Comparison of ENCODE assay signal across 8 mouse cellular contexts in genomic region chr7:118740532-118741338, GRCm38 (mm10). TPM values are rescaled to one million over a fixed set of nuclear protein-coding genes. Genes with fewer than 3 reads are reported as not detected.
DNase-seq lines count a peak whose midpoint lies in the region; ATAC-seq and TF ChIP-seq lines count a peak whose summit lies in the region.

No protein-coding gene starts in this region.

- no peaks in the 10 kb centered on the region for H3K9me3 ChIP-seq in megakaryocyte, embryonic 14.5 days

- DNase-seq in gastrocnemius, adult 8-10 months (ENCODE audit: low spot score in 2 of 2) = peak; percentile 92 to 93
- DNase-seq in hindlimb bud, embryonic 11.5 days (ENCODE audit: extremely low spot score, low read depth, low spot score) = peak; percentile 88
- peak; percentile 86 to 93 for DNase-seq in left cerebral cortex, adult 8-10 months (ENCODE audit: low spot score in 2 of 2)
- peak; percentile 98 to 99 for DNase-seq in right cerebral cortex, postnatal 10 days (ENCODE audit: low spot score in 2 of 2)
- peak; percentile 97 for DNase-seq in urinary bladder, postnatal 25 days (ENCODE audit: low spot score)

- no peak for TF ChIP-seq CTCF in cortical plate, adult 2 months (IDR thresholded peaks at IDR 0.05; ENCODE audit: extremely low read depth, insufficient read depth, low read length)

- no peak overlapping the region; the same call in 1 of the 2 replicates for H3K27ac ChIP-seq in cortical plate, adult 2 months (ENCODE audit: insufficient read depth, low read length)

- peak; percentile 89 for TF ChIP-seq POLR2A in cortical plate, adult 2 months (IDR thresholded peaks at IDR 0.05; ENCODE audit: extremely low read depth, insufficient read depth, low read length)

- H3K4me1 ChIP-seq in cortical plate, adult 2 months (ENCODE audit: control insufficient read depth, insufficient read depth, low read length) = peaks cover 7% of the 10 kb centered on the region
- H3K4me1 ChIP-seq in megakaryocyte, embryonic 14.5 days = peaks cover 56% of the 10 kb centered on the region

- peak overlapping the region; percentile 83 for H3K4me3 ChIP-seq in cortical plate, adult 2 months (ENCODE audit: insufficient read depth, low read length)
- H3K4me3 ChIP-seq in megakaryocyte, embryonic 14.5 days (replicated peaks) = peak overlapping the region; percentile 97

- peaks cover 27% of the 10 kb centered on the region for H3K36me3 ChIP-seq in megakaryocyte, embryonic 14.5 days (replicated peaks; ENCODE audit: low read length)

- peak; percentile 92 for ATAC-seq in activated CD4-positive, CD25-positive, alpha-beta regulatory T cell, adult 4 months

- H3K27me3 ChIP-seq in megakaryocyte, embryonic 14.5 days (replicated peaks) = no peaks in the 10 kb centered on the region

RNA-seq across cellular contexts. Expression of gene Vps35l, which starts 0.7 kb away (rescaled TPM):
- polyA plus RNA-seq in activated CD4-positive, CD25-positive, alpha-beta regulatory T cell, adult 4 months (2017; shearing (Covaris generic)) = 10 to 100 TPM; 54.5 to 62.0 TPM
- 55.8 and 57.4 TPM in 2 replicates for polyA plus RNA-seq in cortical plate, adult 2 months (2012; rRNA removed)
- total RNA-seq in gastrocnemius, adult 8-10 months (2022) = 10 to 100 TPM; 17.0 to 19.5 (median 18.3) TPM
- total RNA-seq in left cerebral cortex, adult 8-10 months (2022) = 10 to 100 TPM; 56.2 to 72.5 (median 59.8) TPM
- polyA plus RNA-seq in megakaryocyte, embryonic 14.5 days (2012; ENCODE audit: insufficient read depth, low replicate concordance) = 11.1 and 13.2 TPM in 2 replicates

RNA-seq across cellular contexts. Expression of gene Ccp110, which starts 28.4 kb away (rescaled TPM):
- 1 to 10 TPM; 3.6 to 5.3 TPM for polyA plus RNA-seq in activated CD4-positive, CD25-positive, alpha-beta regulatory T cell, adult 4 months (2017; shearing (Covaris generic))
- 54.9 and 56.4 TPM in 2 replicates for polyA plus RNA-seq in cortical plate, adult 2 months (2012; rRNA removed)
- total RNA-seq in gastrocnemius, adult 8-10 months (2022) = 1 to 10 TPM; 1.4 to 2.7 (median 2.4) TPM
- total RNA-seq in left cerebral cortex, adult 8-10 months (2022) = 10 to 100 TPM; 52.1 to 59.6 (median 56.5) TPM
- 0.40 TPM in 1 of 2 replicates, not detected in the other for polyA plus RNA-seq in megakaryocyte, embryonic 14.5 days (2012; ENCODE audit: insufficient read depth, low replicate concordance)

RNA-seq across cellular contexts. Expression of gene Gde1, which starts 35.2 kb away (rescaled TPM):
- polyA plus RNA-seq in activated CD4-positive, CD25-positive, alpha-beta regulatory T cell, adult 4 months (2017; shearing (Covaris generic)) = 10 to 100 TPM; 16.7 to 17.5 TPM
- 407 and 416 TPM in 2 replicates for polyA plus RNA-seq in cortical plate, adult 2 months (2012; rRNA removed)
- total RNA-seq in gastrocnemius, adult 8-10 months (2022) = 10 to 100 TPM; 46.0 to 55.2 (median 49.7) TPM
- total RNA-seq in left cerebral cortex, adult 8-10 months (2022) = 100 to 1,000 TPM; 218 to 257 (median 233) TPM
- polyA plus RNA-seq in megakaryocyte, embryonic 14.5 days (2012; ENCODE audit: insufficient read depth, low replicate concordance) = 42.4 and 134 TPM in 2 replicates
